Mouse (Mus musculus): Measurements from ENCODE around the gene Glipr1. TPM values are rescaled to one million over a fixed set of nuclear protein-coding genes. Genes with fewer than 3 reads are reported as not detected.

Glipr1 gene
- total and polyA plus RNA-seq, 2 experiments from 2014 or later, result 1.7 to 7.6 TPM

- Histone ChIP-seq H3K4me2 (ENCODE audit: low read depth, low read length) (no peak overlapping the region), H3K4me1 (ENCODE audit: control insufficient read depth, insufficient read depth) (no peaks in the 10 kb centered on the region), H3K27me3 (ENCODE audit: control insufficient read depth, insufficient read depth, low read length) (no peaks in the 10 kb centered on the region), H3K27ac (ENCODE audit: low read depth) (no peak overlapping the region), H3K9ac (replicated peaks; ENCODE audit: low read depth, low read length) (no peak overlapping the region), H3K9me3 (replicated peaks; ENCODE audit: control insufficient read depth, low read length) (no peaks in the 10 kb centered on the region), H3K4me3 (ENCODE audit: low read depth, low read length) (no peak overlapping the region), H3K36me3 (replicated peaks; ENCODE audit: control insufficient read depth, insufficient read depth, low read length) (no peaks in the 10 kb centered on the region)
- no peak for ATAC-seq (ENCODE audit: insufficient read depth, low read depth)
- 46% methylated on average over 3 of the region's 3 CpGs for WGBS
- DNase-seq (ENCODE audit: low spot score), result no peak
- TF ChIP-seq EP300 (IDR thresholded peaks at IDR 0.05; ENCODE audit: low read depth), result no peak
- TF ChIP-seq CTCF (IDR thresholded peaks at IDR 0.05; ENCODE audit: low read depth), result no peak
Measured at GRCm38 (mm10) chr10:111945563-111945962, 56.9 kb downstream of the Glipr1 start.

GRCm38 (mm10) chr10:111943026-111943425, 59.4 kb downstream of the Glipr1 start:
- Histone ChIP-seq H3K9ac (replicated peaks; ENCODE audit: low read depth, low read length) (no peak overlapping the region), H3K4me2 (ENCODE audit: low read depth, low read length) (no peak overlapping the region), H3K27ac (ENCODE audit: low read depth) (no peak overlapping the region), H3K4me1 (ENCODE audit: control insufficient read depth, insufficient read depth) (no peaks in the 10 kb centered on the region), H3K4me3 (ENCODE audit: low read depth, low read length) (no peak overlapping the region), H3K27me3 (ENCODE audit: control insufficient read depth, insufficient read depth, low read length) (no peaks in the 10 kb centered on the region), H3K9me3 (replicated peaks; ENCODE audit: control insufficient read depth, low read length) (no peaks in the 10 kb centered on the region), H3K36me3 (replicated peaks; ENCODE audit: control insufficient read depth, insufficient read depth, low read length) (no peaks in the 10 kb centered on the region)
- TF ChIP-seq CTCF (IDR thresholded peaks at IDR 0.05; ENCODE audit: low read depth) (no peak), EP300 (IDR thresholded peaks at IDR 0.05; ENCODE audit: low read depth) (no peak)
- 45% methylated on average over 7 of the region's 7 CpGs for WGBS
- DNase-seq (ENCODE audit: low spot score) (no peak), ATAC-seq (ENCODE audit: insufficient read depth, low read depth) (no peak)

GRCm38 (mm10) chr10:111937146-111937534, 65.3 kb downstream of the Glipr1 start:
- Histone ChIP-seq H3K36me3 (replicated peaks; ENCODE audit: control insufficient read depth, insufficient read depth, low read length) (no peaks in the 10 kb centered on the region), H3K4me3 (ENCODE audit: low read depth, low read length) (no peak overlapping the region), H3K9ac (replicated peaks; ENCODE audit: low read depth, low read length) (no peak overlapping the region), H3K27me3 (ENCODE audit: control insufficient read depth, insufficient read depth, low read length) (no peaks in the 10 kb centered on the region), H3K27ac (ENCODE audit: low read depth) (peak overlapping the region; percentile 71), H3K4me1 (ENCODE audit: control insufficient read depth, insufficient read depth) (peaks cover 30% of the 10 kb centered on the region), H3K9me3 (replicated peaks; ENCODE audit: control insufficient read depth, low read length) (no peaks in the 10 kb centered on the region), H3K4me2 (ENCODE audit: low read depth, low read length) (peak overlapping the region; percentile 34)
- DNase-seq (ENCODE audit: low spot score), result no peak
- WGBS, result 18% methylated on average over 5 of the region's 5 CpGs
- ATAC-seq (ENCODE audit: insufficient read depth, low read depth), result no peak
- TF ChIP-seq EP300 (IDR thresholded peaks at IDR 0.05; ENCODE audit: low read depth) (no peak), CTCF (IDR thresholded peaks at IDR 0.05; ENCODE audit: low read depth) (no peak)

GRCm38 (mm10) chr10:111936491-111937145, 65.8 kb downstream of the Glipr1 start:
- no peaks in the 10 kb centered on the region for H3K36me3 ChIP-seq (replicated peaks; ENCODE audit: control insufficient read depth, insufficient read depth, low read length)
- DNase-seq (ENCODE audit: low spot score) (peak; percentile 85), ATAC-seq (ENCODE audit: insufficient read depth, low read depth) (peak; percentile 90)
- 6% methylated on average over 13 of the region's 13 CpGs for WGBS
- TF ChIP-seq CTCF (IDR thresholded peaks at IDR 0.05; ENCODE audit: low read depth) (no peak), EP300 (IDR thresholded peaks at IDR 0.05; ENCODE audit: low read depth) (peak; percentile 89)
- peak overlapping the region; percentile 71 for H3K27ac ChIP-seq (ENCODE audit: low read depth)
- H3K9ac ChIP-seq (replicated peaks; ENCODE audit: low read depth, low read length), result no peak overlapping the region
- H3K4me1 ChIP-seq (ENCODE audit: control insufficient read depth, insufficient read depth), result peaks cover 30% of the 10 kb centered on the region
- no peaks in the 10 kb centered on the region for H3K9me3 ChIP-seq (replicated peaks; ENCODE audit: control insufficient read depth, low read length)
- no peaks in the 10 kb centered on the region for H3K27me3 ChIP-seq (ENCODE audit: control insufficient read depth, insufficient read depth, low read length)
- H3K4me2 ChIP-seq (ENCODE audit: low read depth, low read length), result peak overlapping the region; percentile 34
- no peak overlapping the region for H3K4me3 ChIP-seq (ENCODE audit: low read depth, low read length)

- Histone ChIP-seq H3K27ac (ENCODE audit: low read depth) (peak overlapping the region; percentile 71), H3K27me3 (ENCODE audit: control insufficient read depth, insufficient read depth, low read length) (no peaks in the 10 kb centered on the region), H3K4me1 (ENCODE audit: control insufficient read depth, insufficient read depth) (peaks cover 30% of the 10 kb centered on the region), H3K4me2 (ENCODE audit: low read depth, low read length) (peak overlapping the region; percentile 34; the same call in 1 of the 2 replicates), H3K9ac (replicated peaks; ENCODE audit: low read depth, low read length) (no peak overlapping the region), H3K4me3 (ENCODE audit: low read depth, low read length) (no peak overlapping the region), H3K9me3 (replicated peaks; ENCODE audit: control insufficient read depth, low read length) (no peaks in the 10 kb centered on the region), H3K36me3 (replicated peaks; ENCODE audit: control insufficient read depth, insufficient read depth, low read length) (no peaks in the 10 kb centered on the region)
- 41% methylated on average over 4 of the region's 4 CpGs for WGBS
- TF ChIP-seq CTCF (IDR thresholded peaks at IDR 0.05; ENCODE audit: low read depth), result no peak
- no peak for TF ChIP-seq EP300 (IDR thresholded peaks at IDR 0.05; ENCODE audit: low read depth)
- ATAC-seq (ENCODE audit: insufficient read depth, low read depth) (no peak), DNase-seq (ENCODE audit: low spot score) (no peak)
Measured at GRCm38 (mm10) chr10:111936021-111936420, 66.4 kb downstream of the Glipr1 start.

Other genes starting within 250 kb of the Glipr1 start
- gene Krr1, start 30.0 kb downstream of the Glipr1 start, total RNA-seq (2014; rRNA removed; ENCODE audit: low replicate concordance), result 14.9 and 15.9 TPM in 2 replicates
- 15.3 and 16.0 TPM in 2 replicates for gene Krr1, start 30.0 kb downstream of the Glipr1 start, polyA plus RNA-seq (2015; fragmentation: Nextera tagmentation; extraction: Ambion mirVana)
- gene Glipr1l1, start 57.6 kb upstream of the Glipr1 start, total RNA-seq (2014; rRNA removed; ENCODE audit: low replicate concordance), result not detected in 2 replicates
- not detected in 2 replicates for gene Glipr1l1, start 57.6 kb upstream of the Glipr1 start, polyA plus RNA-seq (2015; fragmentation: Nextera tagmentation; extraction: Ambion mirVana)
- not detected in 2 replicates for gene Glipr1l2, start 80.7 kb upstream of the Glipr1 start, total RNA-seq (2014; rRNA removed; ENCODE audit: low replicate concordance)
- gene Glipr1l2, start 80.7 kb upstream of the Glipr1 start, polyA plus RNA-seq (2015; fragmentation: Nextera tagmentation; extraction: Ambion mirVana), result not detected in 2 replicates
- not detected in 2 replicates for gene Glipr1l3, start 157.7 kb upstream of the Glipr1 start, total RNA-seq (2014; rRNA removed; ENCODE audit: low replicate concordance)
- gene Glipr1l3, start 157.7 kb upstream of the Glipr1 start, polyA plus RNA-seq (2015; fragmentation: Nextera tagmentation; extraction: Ambion mirVana), result not detected in 2 replicates
- gene Caps2, start 161.0 kb upstream of the Glipr1 start, total RNA-seq (2014; rRNA removed; ENCODE audit: low replicate concordance), result not detected in 2 replicates
- 0.04 and 0.07 TPM in 2 replicates for gene Caps2, start 161.0 kb upstream of the Glipr1 start, polyA plus RNA-seq (2015; fragmentation: Nextera tagmentation; extraction: Ambion mirVana)